Mouse (Mus musculus): ENCODE results near the gene Sox21.

Sox21 gene

GRCm38 (mm10) chr14:118236886-118237289, at the start of gene Sox21:
TSS of gene Sox21 (minus strand) at chr14:118237030.
- DNase-seq (ENCODE audit: low spot score in 2 of 2), result peak; percentile 47 to 50

- no peak for DNase-seq (ENCODE audit: low spot score in 2 of 2)
Measured at GRCm38 (mm10) chr14:118286096-118286495, 49.3 kb upstream of the Sox21 start.

GRCm38 (mm10) chr14:118282917-118283316, 46.1 kb upstream of the Sox21 start:
- no peak for DNase-seq (ENCODE audit: low spot score in 2 of 2)

GRCm38 (mm10) chr14:118282272-118282671, 45.4 kb upstream of the Sox21 start:
- DNase-seq (ENCODE audit: low spot score in 2 of 2), result no peak

GRCm38 (mm10) chr14:118277704-118278498, 41.1 kb upstream of the Sox21 start:
- DNase-seq (ENCODE audit: low spot score in 2 of 2), result no peak

GRCm38 (mm10) chr14:118272594-118273555, 36.0 kb upstream of the Sox21 start:
- DNase-seq (ENCODE audit: low spot score in 2 of 2), result no peak

GRCm38 (mm10) chr14:118268849-118269248, 32.0 kb upstream of the Sox21 start:
- no peak for DNase-seq (ENCODE audit: low spot score in 2 of 2)

- DNase-seq (ENCODE audit: low spot score in 2 of 2), result no peak
Measured at GRCm38 (mm10) chr14:118266660-118267059, 29.8 kb upstream of the Sox21 start, which contains the start of gene Gm9376. TSS of gene Gm9376 (plus strand) at chr14:118266960.

GRCm38 (mm10) chr14:118253381-118253780, 16.6 kb upstream of the Sox21 start:
- no peak for DNase-seq (ENCODE audit: low spot score in 2 of 2)

- no peak for DNase-seq (ENCODE audit: low spot score in 2 of 2)
Measured at GRCm38 (mm10) chr14:118241416-118241815, 4.6 kb upstream of the Sox21 start.

GRCm38 (mm10) chr14:118239351-118239750, 2.5 kb upstream of the Sox21 start:
- no peak for DNase-seq (ENCODE audit: low spot score in 2 of 2)

- DNase-seq (ENCODE audit: low spot score in 2 of 2), result no peak
Measured at GRCm38 (mm10) chr14:118237786-118238185, 956 bp upstream of the Sox21 start.

- DNase-seq (ENCODE audit: low spot score in 2 of 2), result peak in 1 of 2 experiments; percentile 12
Measured at GRCm38 (mm10) chr14:118235973-118236885, 601 bp downstream of the Sox21 start.

- DNase-seq (ENCODE audit: low spot score in 2 of 2), result no peak
Measured at GRCm38 (mm10) chr14:118235361-118235972, 1.4 kb downstream of the Sox21 start.

GRCm38 (mm10) chr14:118234541-118235210, 2.2 kb downstream of the Sox21 start:
- DNase-seq (ENCODE audit: low spot score in 2 of 2), result no peak

- DNase-seq (ENCODE audit: low spot score in 2 of 2), result no peak
Measured at GRCm38 (mm10) chr14:118233786-118234540, 2.9 kb downstream of the Sox21 start.

- DNase-seq (ENCODE audit: low spot score in 2 of 2), result no peak
Measured at GRCm38 (mm10) chr14:118232381-118232970, 4.4 kb downstream of the Sox21 start.

GRCm38 (mm10) chr14:118226471-118227155, 10.2 kb downstream of the Sox21 start:
- no peak for DNase-seq (ENCODE audit: low spot score in 2 of 2)

- no peak for DNase-seq (ENCODE audit: low spot score in 2 of 2)
Measured at GRCm38 (mm10) chr14:118225911-118226310, 10.9 kb downstream of the Sox21 start.
